Mouse (Mus musculus) CH12F3 (cell line): ENCODE results near the gene Lin52.

Experiments used
- in situ Hi-C: fragments of 300-500 bp; cut with MboI; formaldehyde crosslinking; loops from 2 replicates; pipeline ENCODE4 v1.14.3; 2020; ENCODE audit warnings: low sequenced_read_pairs

The Lin52 gene

DNA sequence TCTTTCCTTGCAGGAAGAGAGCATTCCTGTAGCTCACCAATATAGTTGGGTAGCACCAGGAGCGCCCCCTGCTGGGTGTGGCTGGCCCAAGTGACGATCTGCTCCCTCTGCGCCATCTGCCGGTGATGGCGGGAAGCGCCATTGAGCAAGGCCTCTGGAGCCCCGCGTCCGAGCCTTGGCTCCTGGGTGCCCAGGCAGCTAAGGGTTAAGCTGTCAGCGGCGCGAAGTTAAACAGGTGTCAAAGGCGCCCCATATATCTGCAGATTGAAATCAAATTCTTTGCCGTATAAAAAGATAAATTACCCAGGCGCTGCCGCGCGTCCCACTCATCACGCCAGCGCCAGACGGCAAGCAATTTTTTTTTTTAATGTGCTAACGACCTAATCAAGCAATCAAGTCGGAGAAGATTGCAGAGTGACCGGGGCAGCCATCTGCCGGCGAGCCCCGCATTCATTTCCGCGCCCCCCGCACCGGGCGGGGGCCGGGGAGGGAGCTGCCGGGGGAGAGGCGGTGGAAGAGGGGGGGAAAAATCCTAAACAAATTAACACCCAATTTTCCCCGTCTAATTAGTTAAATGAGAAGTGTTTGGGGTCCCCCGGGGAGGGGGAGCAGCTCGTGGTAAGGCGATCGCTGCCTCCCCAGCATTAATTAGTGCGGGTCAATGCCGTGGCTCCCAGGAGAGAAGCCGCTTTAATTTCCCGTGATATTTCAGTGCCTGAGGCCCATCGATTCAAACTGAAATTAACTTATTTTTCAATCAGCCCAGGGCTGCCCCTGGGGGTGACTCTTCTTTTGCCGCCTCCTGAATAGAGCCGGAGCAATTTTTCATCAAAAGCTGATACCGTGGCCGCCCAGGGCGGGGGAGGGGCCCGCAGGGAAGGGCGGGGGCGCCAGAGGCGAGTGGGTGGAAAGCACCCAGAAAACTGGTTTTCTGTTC is 138.9 kb downstream of the Lin52 start:
- in situ Hi-C loops = loop anchor here (10.0 kb wide), 1 partner anchor 115 kb away; no protein-coding TSS in a partner anchor
